Mouse (Mus musculus) liver, adult 2 months (tissue): ENCODE data around the gene Vti1a.

Experiments used
- CTCF ChIP-seq: fragments of 200-500 bp; IDR thresholded peaks from 2 replicates; pipeline ENCODE4 v1.5.1; 2011; ENCODE audit warnings: low read depth, low read length, control low read depth
- POLR2A ChIP-seq: fragments of 200-500 bp; IDR thresholded peaks from 2 replicates; pipeline ENCODE4 v1.6.1; 2011; ENCODE audit warnings: low read length, control low read depth; ENCODE audit not compliant: insufficient read depth; ENCODE audit errors: extremely low read depth

GRCm38 (mm10) chr19:55563148-55563651 lies 247.1 kb downstream of the Vti1a start:
- TF ChIP-seq CTCF = no peak
- no peak for TF ChIP-seq POLR2A
